Mouse (Mus musculus) thymus, adult 2 months (tissue): ENCODE data around the gene Nt5c1b.

Experiments
- CTCF ChIP-seq: fragments of 200-500 bp; IDR thresholded peaks from 2 replicates; pipeline ENCODE4 v1.5.1; 2012; ENCODE audit warnings: mild to moderate bottlenecking, control low read depth, low read length, moderate library complexity, borderline replicate concordance; ENCODE audit not compliant: control insufficient read depth, poor library complexity, insufficient read depth; ENCODE audit errors: extremely low read depth
- POLR2A ChIP-seq: fragments of 200-500 bp; IDR thresholded peaks from 2 replicates; pipeline ENCODE4 v1.6.1; 2012; ENCODE audit warnings: mild to moderate bottlenecking, low read length, control low read depth, moderate library complexity; ENCODE audit not compliant: control insufficient read depth, poor library complexity, insufficient read depth; ENCODE audit errors: extremely low read depth

GRCm38 (mm10) chr12:10425982-10426863 is 56.5 kb downstream of the Nt5c1b start:
- no peak for TF ChIP-seq CTCF
- no peak for TF ChIP-seq POLR2A
